Mouse (Mus musculus): ENCODE data around the gene Aoc1. TPM values are rescaled to one million over a fixed set of nuclear protein-coding genes. Genes with fewer than 3 reads are reported as not detected.
A peak's percentile ranks its signal among the peaks of the same experiment; 100 is the strongest.

The Aoc1 gene
- polyA plus RNA-seq, 1 experiment from 2014 or later: not detected

- Histone ChIP-seq H3K27ac (replicated peaks) (no peak overlapping the region), H3K27me3 (ENCODE audit: control insufficient read depth, insufficient read depth, low read length) (no peaks in the 10 kb centered on the region), H3K9me3 (ENCODE audit: control insufficient read depth, low read length) (no peaks in the 10 kb centered on the region), H3K36me3 (ENCODE audit: control insufficient read depth, insufficient read depth, low read length) (no peaks in the 10 kb centered on the region), H3K4me2 (replicated peaks; ENCODE audit: low read depth) (no peak overlapping the region), H3K4me3 (ENCODE audit: low read depth, low read length) (no peak overlapping the region), H3K4me1 (replicated peaks; ENCODE audit: control insufficient read depth, insufficient read depth) (no peaks in the 10 kb centered on the region), H3K9ac (ENCODE audit: low read length) (no peak overlapping the region)
- no peak for DNase-seq (ENCODE audit: low spot score)
- TF ChIP-seq CTCF (IDR thresholded peaks at IDR 0.05; ENCODE audit: low read depth) (peak; percentile 47), EP300 (optimal IDR thresholded peaks at IDR 0.05) (no peak)
- no peak for ATAC-seq (ENCODE audit: low FRiP score, low TSS enrichment)
- 98% methylated on average over 2 of the region's 2 CpGs for WGBS
These were observed 18.5 kb upstream of the Aoc1 start for GRCm38 (mm10) chr6:48854155-48854554.

DNA sequence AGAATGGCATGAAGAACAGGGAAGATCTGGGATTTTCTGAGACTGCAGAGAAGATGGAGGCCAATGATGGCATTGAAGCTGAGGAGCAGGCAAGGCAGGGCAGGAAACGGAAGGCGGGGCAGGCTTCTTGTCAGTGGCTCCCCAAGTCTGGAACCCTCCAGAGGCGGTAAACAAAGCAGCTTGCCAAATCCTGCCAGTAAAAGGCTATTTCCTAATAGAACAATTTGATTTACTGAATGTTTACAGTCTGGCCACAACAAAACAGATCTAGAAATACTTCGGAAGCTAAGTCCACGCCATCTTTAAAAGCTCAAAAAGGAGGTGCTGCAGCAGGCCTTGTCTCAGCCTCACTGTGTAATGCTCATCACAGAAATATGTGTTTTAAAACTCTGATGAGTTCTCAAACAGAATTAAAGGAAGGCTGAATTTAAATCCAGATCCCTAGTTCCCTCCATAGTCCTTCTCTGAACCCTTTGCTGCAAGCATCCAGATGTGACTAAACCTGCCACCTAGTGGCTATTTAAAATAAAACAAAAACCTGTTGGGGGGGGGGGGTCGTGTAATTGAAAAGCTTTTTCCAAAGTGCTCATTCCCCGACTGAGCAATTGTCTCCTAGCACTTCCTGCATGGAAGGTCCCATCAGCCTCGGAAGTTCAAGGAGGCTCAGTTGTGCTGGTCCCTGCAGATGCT lies 14.9 kb upstream of the Aoc1 start:
- H3K9ac ChIP-seq (ENCODE audit: low read length): no peak overlapping the region
- H3K4me3 ChIP-seq (ENCODE audit: low read depth, low read length): no peak overlapping the region
- no peaks in the 10 kb centered on the region for H3K27me3 ChIP-seq (ENCODE audit: control insufficient read depth, insufficient read depth, low read length)
- H3K4me1 ChIP-seq (replicated peaks; ENCODE audit: control insufficient read depth, insufficient read depth): no peaks in the 10 kb centered on the region
- H3K9me3 ChIP-seq (ENCODE audit: control insufficient read depth, low read length): no peaks in the 10 kb centered on the region
- ATAC-seq (ENCODE audit: low FRiP score, low TSS enrichment) (peak; percentile 47; the same call in 1 of the 2 replicates), DNase-seq (ENCODE audit: low spot score) (no peak)
- TF ChIP-seq EP300 (optimal IDR thresholded peaks at IDR 0.05) (no peak), CTCF (IDR thresholded peaks at IDR 0.05; ENCODE audit: low read depth) (peak; percentile 70)
- WGBS: 36% methylated on average over 8 of the region's 8 CpGs
- H3K27ac ChIP-seq (replicated peaks): peak overlapping the region; percentile 24; the same call in 1 of the 2 replicates
- no peaks in the 10 kb centered on the region for H3K36me3 ChIP-seq (ENCODE audit: control insufficient read depth, insufficient read depth, low read length)
- no peak overlapping the region for H3K4me2 ChIP-seq (replicated peaks; ENCODE audit: low read depth)

- H3K36me3 ChIP-seq (ENCODE audit: control insufficient read depth, insufficient read depth, low read length): no peaks in the 10 kb centered on the region
- DNase-seq (ENCODE audit: low spot score) (peak; percentile 78), ATAC-seq (ENCODE audit: low FRiP score, low TSS enrichment) (peak; percentile 62)
- H3K9ac ChIP-seq (ENCODE audit: low read length): no peak overlapping the region
- TF ChIP-seq EP300 (optimal IDR thresholded peaks at IDR 0.05) (no peak), CTCF (IDR thresholded peaks at IDR 0.05; ENCODE audit: low read depth) (peak; percentile 83)
- H3K4me3 ChIP-seq (ENCODE audit: low read depth, low read length): no peak overlapping the region
- H3K9me3 ChIP-seq (ENCODE audit: control insufficient read depth, low read length): no peaks in the 10 kb centered on the region
- WGBS: 18% methylated on average over 22 of the region's 23 CpGs
- peak overlapping the region; percentile 41; the same call in 1 of the 2 replicates for H3K4me2 ChIP-seq (replicated peaks; ENCODE audit: low read depth)
- no peaks in the 10 kb centered on the region for H3K4me1 ChIP-seq (replicated peaks; ENCODE audit: control insufficient read depth, insufficient read depth)
- no peaks in the 10 kb centered on the region for H3K27me3 ChIP-seq (ENCODE audit: control insufficient read depth, insufficient read depth, low read length)
- H3K27ac ChIP-seq (replicated peaks): no peak overlapping the region
These were observed 12.4 kb upstream of the Aoc1 start for GRCm38 (mm10) chr6:48860130-48860815.

GRCm38 (mm10) chr6:48860851-48861250 lies 11.8 kb upstream of the Aoc1 start:
- no peak overlapping the region for H3K4me3 ChIP-seq (ENCODE audit: low read depth, low read length)
- no peaks in the 10 kb centered on the region for H3K27me3 ChIP-seq (ENCODE audit: control insufficient read depth, insufficient read depth, low read length)
- H3K9ac ChIP-seq (ENCODE audit: low read length): no peak overlapping the region
- no peak overlapping the region for H3K4me2 ChIP-seq (replicated peaks; ENCODE audit: low read depth)
- no peaks in the 10 kb centered on the region for H3K9me3 ChIP-seq (ENCODE audit: control insufficient read depth, low read length)
- TF ChIP-seq EP300 (optimal IDR thresholded peaks at IDR 0.05) (no peak), CTCF (IDR thresholded peaks at IDR 0.05; ENCODE audit: low read depth) (no peak)
- no peak for DNase-seq (ENCODE audit: low spot score)
- no peak overlapping the region for H3K27ac ChIP-seq (replicated peaks)
- 96% methylated on average over 1 of the region's 1 CpGs for WGBS
- H3K36me3 ChIP-seq (ENCODE audit: control insufficient read depth, insufficient read depth, low read length): no peaks in the 10 kb centered on the region
- no peak for ATAC-seq (ENCODE audit: low FRiP score, low TSS enrichment)
- no peaks in the 10 kb centered on the region for H3K4me1 ChIP-seq (replicated peaks; ENCODE audit: control insufficient read depth, insufficient read depth)

DNA sequence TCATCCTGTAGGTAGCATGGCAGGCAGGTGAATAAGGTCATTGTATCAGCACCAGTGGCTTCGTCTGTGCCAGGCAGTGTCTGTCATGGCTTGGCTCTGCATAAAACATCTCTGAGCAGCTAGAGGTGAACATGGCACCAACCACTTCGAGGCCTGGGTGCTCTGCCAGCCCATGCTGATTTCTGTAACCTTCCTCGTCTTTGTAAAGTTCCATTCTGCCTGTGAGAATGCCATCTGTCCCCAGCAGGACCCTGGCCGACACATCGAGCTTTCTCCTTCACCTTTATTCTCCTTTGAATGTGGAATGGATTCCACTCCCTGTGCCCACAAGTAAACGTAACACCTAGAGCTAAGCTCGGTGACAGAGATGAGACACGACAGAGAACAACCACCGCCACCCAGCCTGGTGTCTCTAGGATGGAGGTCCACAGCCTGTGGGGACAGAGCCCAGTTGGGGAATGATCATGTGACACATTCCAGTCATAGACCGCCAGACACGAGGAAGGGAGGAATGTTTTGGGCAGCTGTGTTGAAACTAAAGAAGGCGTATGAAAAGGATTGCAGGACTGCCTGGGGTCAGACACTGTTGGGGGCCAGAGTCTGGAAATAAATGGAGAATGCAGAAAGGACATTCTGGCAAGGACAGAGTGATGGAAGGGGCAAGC lies 10.9 kb upstream of the Aoc1 start:
- Histone ChIP-seq H3K4me1 (replicated peaks; ENCODE audit: control insufficient read depth, insufficient read depth) (no peaks in the 10 kb centered on the region), H3K36me3 (ENCODE audit: control insufficient read depth, insufficient read depth, low read length) (no peaks in the 10 kb centered on the region), H3K4me2 (replicated peaks; ENCODE audit: low read depth) (no peak overlapping the region), H3K27me3 (ENCODE audit: control insufficient read depth, insufficient read depth, low read length) (no peaks in the 10 kb centered on the region), H3K9me3 (ENCODE audit: control insufficient read depth, low read length) (no peaks in the 10 kb centered on the region), H3K4me3 (ENCODE audit: low read depth, low read length) (no peak overlapping the region), H3K9ac (ENCODE audit: low read length) (no peak overlapping the region), H3K27ac (replicated peaks) (no peak overlapping the region)
- WGBS: 71% methylated on average over 12 of the region's 12 CpGs
- ATAC-seq (ENCODE audit: low FRiP score, low TSS enrichment): no peak
- TF ChIP-seq CTCF (IDR thresholded peaks at IDR 0.05; ENCODE audit: low read depth): no peak
- TF ChIP-seq EP300 (optimal IDR thresholded peaks at IDR 0.05): no peak
- DNase-seq (ENCODE audit: low spot score): no peak
